Mouse (Mus musculus) mouse trophoblast stem cell (cell line): Measurements from ENCODE around the gene Dnmbp.

ENCODE experiments used
- in situ Hi-C, 2 experiments: fragments of 300-500 bp; cut with MseI, MboI; formaldehyde crosslinking; loops; 2 replicates in 1 of 2; 3 replicates in 1 of 2; pipeline ENCODE4 v1.15.1; 2025

The Dnmbp gene

DNA sequence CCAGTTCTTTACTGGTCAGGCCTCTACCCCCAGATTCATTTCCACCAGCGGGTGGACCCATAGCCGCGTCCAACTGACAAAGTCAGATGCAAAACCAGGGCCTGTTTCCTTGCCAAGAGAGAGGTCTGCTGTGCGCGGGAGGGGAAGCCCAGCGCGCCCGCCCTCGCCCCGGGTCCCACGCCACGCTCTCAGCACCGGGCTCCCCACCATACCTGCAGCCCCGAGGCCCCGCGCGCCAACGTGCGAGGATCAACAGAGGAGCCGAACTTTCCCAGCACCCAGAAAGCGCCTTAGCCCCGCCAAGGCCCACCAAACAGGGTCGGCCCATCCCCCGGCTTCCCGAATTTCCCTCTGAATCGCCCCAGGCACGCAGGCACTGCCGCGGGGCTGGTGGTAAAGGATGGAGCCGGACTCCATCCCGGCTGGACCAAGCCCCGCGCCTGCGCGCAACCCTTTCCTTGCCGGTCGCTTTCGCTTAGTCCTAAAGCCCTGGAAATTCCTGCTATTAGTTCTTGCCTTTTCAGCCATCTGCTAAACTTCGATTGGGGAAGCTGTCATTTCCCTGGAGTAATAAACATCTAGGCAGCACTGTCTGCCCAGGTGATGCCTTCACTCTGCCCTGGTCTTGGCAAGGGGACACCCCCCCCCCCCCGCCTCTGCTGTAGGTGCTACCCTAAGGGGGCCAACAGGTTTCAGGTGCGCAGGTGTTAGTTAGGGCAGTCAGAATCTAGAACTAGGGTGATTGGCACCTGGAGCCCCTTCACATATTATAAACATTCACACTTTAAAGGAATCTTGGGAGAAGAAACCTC lies 60.4 kb downstream of the Dnmbp start:
- in situ Hi-C loops, result no loop called here

GRCm38 (mm10) chr19:43878111-43879092 lies 61.6 kb downstream of the Dnmbp start:
- in situ Hi-C loops, result no loop called here

DNA sequence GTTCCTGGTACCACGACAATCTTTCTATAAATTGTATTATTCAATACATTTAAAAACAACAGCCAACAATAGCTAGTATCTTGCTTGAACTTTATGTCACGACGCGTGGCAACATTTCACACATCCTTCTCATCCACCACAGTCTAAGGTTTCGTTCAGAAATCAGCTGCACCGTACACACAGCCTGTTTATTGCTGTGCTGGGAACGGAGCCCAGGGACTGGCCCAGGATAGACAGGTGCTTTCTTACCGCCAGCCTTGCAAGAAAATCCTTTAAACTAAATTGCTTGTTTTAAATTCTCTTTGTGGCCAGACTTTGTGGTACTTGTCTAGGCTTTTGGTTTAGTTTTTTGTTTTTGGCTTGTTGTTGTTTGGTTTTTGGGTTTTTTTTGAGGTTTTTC lies 62.6 kb downstream of the Dnmbp start:
- in situ Hi-C loops, result no loop called here

GRCm38 (mm10) chr19:43875996-43876395 lies 64.0 kb downstream of the Dnmbp start:
- in situ Hi-C loops, result no loop called here

DNA sequence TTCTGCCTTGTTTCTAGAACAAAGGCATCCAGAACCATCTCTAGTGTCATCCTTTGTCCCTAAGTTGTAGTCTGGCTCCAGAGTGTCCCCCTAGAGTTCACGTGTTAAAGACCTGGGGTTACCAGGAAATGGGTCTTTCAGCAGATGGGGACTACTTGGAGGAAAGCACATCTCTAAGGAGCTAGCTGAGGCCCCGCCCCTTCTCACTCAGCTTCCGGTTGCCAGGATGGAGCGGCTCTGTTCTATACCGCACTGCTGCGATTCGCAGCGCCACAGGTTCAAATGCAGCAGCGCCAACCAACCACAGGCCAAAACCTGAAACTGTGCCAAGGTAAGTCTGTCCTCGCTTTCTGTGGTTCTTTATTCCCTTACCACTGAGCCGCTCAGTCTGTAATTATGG lies 65.6 kb downstream of the Dnmbp start:
- in situ Hi-C loops, result no loop called here

GRCm38 (mm10) chr19:43870418-43870817 lies 69.6 kb downstream of the Dnmbp start:
- in situ Hi-C loops, result no loop called here

DNA sequence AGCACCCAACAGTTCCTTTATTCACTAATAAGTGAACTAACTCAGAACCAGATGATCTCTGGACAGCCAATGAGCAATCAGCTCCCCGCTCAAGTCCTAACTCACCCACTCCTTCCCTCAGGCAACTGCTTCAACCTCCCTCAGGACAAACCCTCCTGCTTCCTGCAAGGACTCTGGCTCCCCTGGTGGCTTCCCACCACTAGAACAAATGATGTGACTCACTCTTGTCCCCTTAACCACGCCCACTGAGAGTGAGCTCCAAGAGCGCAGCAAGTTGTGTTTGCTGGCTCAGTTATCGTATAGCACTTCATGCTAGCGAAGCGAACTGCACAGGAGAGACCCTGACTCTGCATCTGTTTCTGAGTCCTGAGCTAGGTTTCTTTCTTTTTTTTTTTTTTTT lies 82.6 kb downstream of the Dnmbp start:
- in situ Hi-C loops, result no loop called here

DNA sequence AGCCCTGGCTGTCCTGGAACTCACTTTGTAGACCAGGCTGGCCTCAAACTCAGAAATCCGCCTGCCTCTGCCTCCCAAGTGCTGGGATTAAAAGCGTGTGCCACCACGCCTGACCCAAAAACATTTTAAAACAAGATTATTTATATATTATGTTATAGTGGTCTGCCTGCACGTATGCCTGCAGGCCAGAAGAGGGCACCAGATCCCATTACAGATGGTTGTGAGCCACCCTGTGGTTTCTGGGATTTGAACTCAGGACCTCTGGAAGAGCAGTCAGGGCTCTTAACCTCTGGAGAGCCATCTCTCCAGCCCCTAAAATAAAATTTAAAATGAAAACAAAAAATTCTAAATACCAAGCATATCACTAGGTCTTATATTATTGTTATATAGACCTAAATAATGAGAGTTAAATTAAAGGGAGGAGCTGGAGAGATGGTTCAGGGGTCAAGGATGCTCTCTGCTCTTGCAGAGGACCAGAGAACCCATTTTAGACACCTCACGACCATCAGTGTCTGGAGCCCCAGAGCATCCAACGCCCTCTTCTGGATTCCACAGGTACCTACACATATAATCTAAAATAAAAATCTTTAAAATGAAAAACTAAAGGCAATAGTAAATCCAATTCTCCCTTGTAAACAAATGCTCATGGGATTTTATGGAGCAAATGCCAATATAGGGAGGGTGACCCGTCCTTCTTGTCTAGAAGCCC lies 87.0 kb downstream of the Dnmbp start:
- in situ Hi-C loops, result loop anchor here in 1 of 2 experiments (5.0 kb wide), 1 partner anchor 54 kb away; no protein-coding TSS in a partner anchor

DNA sequence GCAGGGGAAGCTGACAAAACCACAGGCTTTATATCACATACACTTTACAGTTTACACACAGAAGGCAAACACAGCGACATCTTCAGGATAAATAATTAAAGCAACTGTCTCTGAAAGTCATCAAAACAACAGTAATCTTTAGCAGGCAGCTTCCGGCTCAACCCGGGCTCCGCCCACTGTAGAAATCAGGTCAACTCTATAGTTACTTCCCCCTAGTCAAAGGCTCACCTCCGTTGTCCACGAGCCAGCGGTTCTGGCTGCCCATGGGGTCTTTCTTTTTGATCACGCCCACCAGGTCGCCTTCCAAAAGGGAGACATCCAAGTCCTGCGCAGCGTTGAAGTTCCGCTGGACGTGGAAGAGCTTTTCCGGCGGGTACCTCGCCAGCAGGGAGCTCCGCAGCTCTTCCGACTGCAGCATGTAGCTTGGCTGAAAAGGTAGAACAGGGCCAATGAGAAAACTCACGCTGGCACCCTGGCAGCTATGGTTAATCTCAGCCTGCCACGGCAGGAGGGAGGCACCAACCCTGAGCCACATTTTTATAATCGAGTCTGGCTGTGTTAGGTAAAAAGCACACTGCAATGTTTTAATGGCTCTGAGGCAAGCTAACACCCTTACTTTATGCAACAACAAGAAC lies 87.9 kb downstream of the Dnmbp start:
- in situ Hi-C loops, result loop anchor here in 1 of 2 experiments (5.0 kb wide), 1 partner anchor 55 kb away; no protein-coding TSS in a partner anchor

DNA sequence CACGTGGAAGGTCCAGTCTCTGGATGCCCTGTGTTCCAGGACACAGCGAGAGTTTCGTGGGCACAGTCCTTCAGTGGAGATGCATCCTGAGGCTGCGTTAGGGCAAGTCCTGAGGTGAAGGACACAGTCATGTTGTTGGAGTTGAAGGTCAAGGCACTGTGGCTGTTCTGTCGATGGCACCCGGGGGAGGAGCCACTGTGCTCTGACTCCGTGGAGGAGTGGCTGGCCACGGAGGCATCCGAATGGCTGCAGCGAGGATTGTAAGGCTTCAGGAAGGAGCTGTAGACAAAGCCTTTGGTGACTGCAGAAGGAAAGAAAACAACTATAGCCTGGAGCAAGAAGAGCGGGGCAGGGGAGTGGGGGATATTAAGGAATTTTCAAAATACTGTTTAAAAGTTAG lies 90.0 kb downstream of the Dnmbp start:
- in situ Hi-C loops, result loop anchor here in 1 of 2 experiments (5.0 kb wide), 1 partner anchor 57 kb away; no protein-coding TSS in a partner anchor

DNA sequence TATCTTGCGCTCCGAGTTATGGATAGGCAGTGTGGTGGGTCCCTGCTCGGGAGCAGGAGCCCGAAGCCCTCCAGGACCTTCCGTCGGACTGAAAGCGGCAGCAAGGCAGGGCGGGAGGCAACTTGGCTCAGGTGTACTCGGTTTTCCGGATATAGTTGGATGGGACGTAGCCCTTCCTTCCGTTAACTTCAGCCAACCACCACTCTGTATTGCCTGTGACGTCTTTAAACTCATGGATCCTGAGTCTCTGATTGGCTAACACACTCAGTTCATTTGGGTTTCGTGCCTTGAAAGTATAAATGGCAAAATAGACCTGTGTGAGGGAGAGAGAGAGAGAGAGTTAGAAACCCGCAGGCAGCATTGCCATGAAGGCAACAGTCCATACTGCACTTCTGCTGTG lies 92.0 kb downstream of the Dnmbp start:
- in situ Hi-C loops, result no loop called here

- in situ Hi-C loops, result no loop called here
Measured at GRCm38 (mm10) chr19:43847056-43847455, 92.9 kb downstream of the Dnmbp start.

DNA sequence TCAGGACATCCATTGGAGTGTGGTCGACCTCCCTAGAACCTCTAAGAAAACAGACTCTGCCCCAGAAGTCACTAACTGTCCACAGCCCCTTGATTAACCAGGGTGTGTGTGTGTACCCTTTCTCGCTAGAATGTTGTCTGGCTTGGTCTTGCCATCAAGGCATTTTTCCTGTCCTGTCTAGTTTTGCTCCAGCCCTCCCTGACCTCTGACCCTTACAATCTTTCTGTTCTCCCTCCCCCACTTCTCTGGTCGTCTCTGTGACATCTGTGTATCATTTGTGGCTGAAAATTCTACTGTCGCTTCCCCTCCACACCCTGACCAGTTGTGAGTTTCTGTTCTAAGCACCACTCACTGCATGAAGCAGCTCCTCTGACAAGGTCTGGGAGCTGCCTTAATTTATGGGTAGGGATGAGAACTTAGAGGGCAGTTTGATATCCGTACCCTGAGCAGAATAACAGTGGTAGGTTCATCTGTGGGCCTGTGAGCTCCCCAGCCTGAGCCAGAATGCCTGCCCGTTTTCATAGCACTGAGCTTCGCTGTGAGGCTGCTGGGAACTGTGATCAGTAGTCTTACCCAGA lies 94.6 kb downstream of the Dnmbp start:
- in situ Hi-C loops, result no loop called here

- in situ Hi-C loops, result no loop called here
Measured at GRCm38 (mm10) chr19:43843184-43843583, 96.8 kb downstream of the Dnmbp start.

- in situ Hi-C loops, result loop anchor here in 1 of 2 experiments (5.0 kb wide), 1 partner anchor 125 kb away; no protein-coding TSS in a partner anchor
Measured at GRCm38 (mm10) chr19:43832425-43833069, 107.4 kb downstream of the Dnmbp start.

- in situ Hi-C loops, result no loop called here
Measured at GRCm38 (mm10) chr19:43826855-43827254, 113.1 kb downstream of the Dnmbp start.

- in situ Hi-C loops, result no loop called here
Measured at GRCm38 (mm10) chr19:43815661-43816414, 124.2 kb downstream of the Dnmbp start.

DNA sequence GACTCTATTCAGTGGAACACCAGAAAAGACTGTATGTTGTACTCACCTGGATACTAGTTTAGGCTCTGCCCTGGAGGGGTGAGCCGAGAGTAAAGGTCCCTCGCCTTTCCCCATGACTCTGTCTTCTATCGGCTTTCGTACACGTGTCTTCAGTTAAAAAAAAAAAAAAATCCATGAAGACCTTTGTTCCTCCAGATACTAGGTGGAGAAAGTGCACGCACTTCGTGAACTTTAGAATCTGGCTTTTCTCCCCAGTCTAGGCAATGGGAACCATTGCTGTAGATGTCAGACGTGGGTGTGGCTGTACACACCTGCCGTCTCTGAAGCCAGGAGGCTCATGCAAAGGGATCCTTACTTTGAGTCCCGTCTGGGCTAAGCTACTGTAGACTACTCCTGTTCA lies 126.7 kb downstream of the Dnmbp start:
- in situ Hi-C loops, result no loop called here

DNA sequence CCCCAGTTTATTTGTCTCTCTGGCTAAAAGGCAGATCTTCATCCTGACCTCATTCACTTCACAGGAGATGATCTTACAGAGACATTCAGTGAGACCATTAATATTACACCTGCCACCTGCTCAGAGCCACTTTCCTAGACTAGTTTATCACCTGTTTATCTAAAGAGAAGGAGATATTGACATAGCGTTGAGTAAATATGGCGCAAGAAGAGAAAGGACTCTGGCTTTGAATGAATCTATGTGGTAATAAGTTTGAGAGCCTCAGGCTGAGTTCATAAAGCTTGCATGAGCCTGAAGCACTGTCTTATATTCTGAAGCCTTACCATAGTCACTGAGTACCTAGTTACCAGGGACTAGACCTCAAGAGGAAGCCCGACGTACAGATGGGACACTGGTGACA lies 128.6 kb downstream of the Dnmbp start:
- in situ Hi-C loops, result no loop called here
